Mouse (Mus musculus): ENCODE data around the gene Ccni.

DNA sequence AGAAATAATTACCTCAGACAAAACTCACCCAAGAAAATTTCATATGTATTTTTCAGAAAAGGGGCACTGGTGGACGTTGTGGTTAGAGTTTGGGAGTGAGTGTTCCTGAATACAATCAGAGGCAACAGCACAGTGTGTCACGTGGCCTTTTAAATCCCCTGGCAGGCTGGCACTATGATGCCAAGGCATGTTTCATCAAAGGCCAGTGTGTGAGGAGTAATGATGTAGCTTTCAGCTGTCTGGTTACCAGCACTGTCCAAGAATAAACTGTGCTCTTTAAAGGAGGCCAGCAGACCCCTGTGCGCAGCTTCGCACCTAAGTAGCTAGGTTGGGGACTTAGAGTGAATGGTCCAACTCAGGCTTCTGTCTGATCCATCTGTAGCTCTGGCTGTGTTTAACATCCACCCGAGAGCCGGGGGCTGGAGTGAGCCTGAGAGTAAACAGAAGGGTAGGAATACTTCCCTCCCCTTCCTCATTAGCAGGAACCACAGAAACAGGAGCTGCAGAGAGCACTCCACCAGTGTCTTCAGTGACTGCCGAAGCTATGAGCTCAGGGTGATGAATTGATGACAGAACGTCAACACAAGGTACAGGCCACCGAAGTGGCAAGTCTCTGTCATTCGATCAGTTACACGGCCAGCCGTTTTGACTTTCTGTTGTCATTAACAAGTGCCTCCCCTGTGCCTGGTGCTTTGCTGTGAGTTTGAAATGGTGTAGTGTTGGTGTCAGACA, 62.8 kb downstream of the Ccni start:
- no peak for TF ChIP-seq CTCF (IDR thresholded peaks at IDR 0.05; ENCODE audit: low read depth)
- TF ChIP-seq EP300 (optimal IDR thresholded peaks at IDR 0.05): no peak

All from stomach, postnatal 0 days (tissue).